Mouse (Mus musculus): ENCODE measurements at regions not wholly inside any gene's neighbourhood (a gene's known extent, or its start where the extent isn't known, plus 50 kb on each side); places are given as distances from the start of the nearest gene placed in this dataset.

DNA sequence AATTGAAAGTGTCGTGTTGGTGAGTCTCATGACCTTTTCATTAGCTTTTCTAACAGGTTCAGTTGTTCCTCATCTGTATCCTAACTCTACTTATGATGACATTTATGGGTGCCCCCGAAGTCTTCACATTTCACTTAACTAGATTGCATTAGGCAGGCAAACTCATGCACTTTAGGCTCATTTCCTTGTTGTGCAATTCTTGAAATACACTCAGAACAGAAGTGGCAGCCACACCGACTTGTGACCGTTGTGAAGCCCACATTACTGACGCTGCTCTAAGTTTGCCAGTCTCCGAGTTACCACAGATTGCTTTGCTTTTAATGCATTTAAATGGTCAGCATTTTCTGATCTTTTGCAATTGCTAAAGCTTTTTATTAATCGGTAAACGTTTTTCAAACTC lies 414.8 kb downstream of the Trim52 start:
- no peak for TF ChIP-seq TCF12 (IDR thresholded peaks at IDR 0.05; ENCODE audit: insufficient read depth, poor library complexity, severe bottlenecking)
- no peak for TF ChIP-seq USF1 (IDR thresholded peaks at IDR 0.05; ENCODE audit: low read depth)
- no peak for TF ChIP-seq POLR2A (IDR thresholded peaks at IDR 0.05; ENCODE audit: insufficient read length, low read depth)
- no peak for TF ChIP-seq MAX (IDR thresholded peaks at IDR 0.05; ENCODE audit: low read depth)
- no peak for TF ChIP-seq E2F4 (IDR thresholded peaks at IDR 0.05; ENCODE audit: insufficient read depth)
- TF ChIP-seq MYOD1 (IDR thresholded peaks at IDR 0.05; ENCODE audit: control insufficient read depth in 1 of 3, insufficient read length in 2 of 3, low read depth in 2 of 3) = no peak
- no peak for TF ChIP-seq MYOG (IDR thresholded peaks at IDR 0.05; ENCODE audit: control insufficient read depth in 1 of 3, insufficient read depth in 1 of 3, insufficient read length in 2 of 3, low read depth in 2 of 3)
- TF ChIP-seq CEBPB (IDR thresholded peaks at IDR 0.05; ENCODE audit: insufficient read depth, poor library complexity, severe bottlenecking) = no peak
- TF ChIP-seq POLR2AphosphoS2 (IDR thresholded peaks at IDR 0.05; ENCODE audit: insufficient read length, low read depth) = no peak
- no peak for TF ChIP-seq REST (IDR thresholded peaks at IDR 0.05; ENCODE audit: insufficient read depth, insufficient read length)

Data from myocyte (in vitro differentiated cells).